Mouse (Mus musculus) midbrain, embryonic 10.5 days (tissue): ENCODE results near the gene Tmem45a. TPM values are rescaled to one million over a fixed set of nuclear protein-coding genes. Genes with fewer than 3 reads are reported as not detected.

Experiments used
- DNase-seq: peaks from one replicate; pipeline ENCODE4 v3.0.0-alpha.2; 2017; ENCODE audit warnings: low spot score
- H3K27ac ChIP-seq: fragments of 300-500 bp; sonication (generic); replicated peaks from 2 replicates; pipeline ENCODE4 v1.5.1; 2016; ENCODE audit warnings: mild to moderate bottlenecking
- H3K27me3 ChIP-seq: fragments of 300-500 bp; sonication (generic); 2 replicates; pipeline ENCODE4 v1.6.1; 2016; ENCODE audit warnings: low read depth, mild to moderate bottlenecking; ENCODE audit not compliant: poor library complexity, severe bottlenecking
- H3K36me3 ChIP-seq: fragments of 300-500 bp; sonication (generic); 2 replicates; pipeline ENCODE4 v1.6.1; 2016; ENCODE audit warnings: mild to moderate bottlenecking, moderate library complexity
- H3K4me1 ChIP-seq: fragments of 300-500 bp; sonication (generic); 2 replicates; pipeline ENCODE4 v1.6.1; 2016
- H3K4me3 ChIP-seq: fragments of 300-500 bp; sonication (generic); 2 replicates; pipeline ENCODE4 v1.5.1; 2016; ENCODE audit warnings: mild to moderate bottlenecking, moderate library complexity
- H3K9me3 ChIP-seq: fragments of 300-500 bp; sonication (generic); replicated peaks from 2 replicates; pipeline ENCODE4 v1.6.1; 2016; ENCODE audit warnings: mild to moderate bottlenecking
- whole genome bisulfite sequencing: fragments of 180-500 bp; shearing (Covaris S2); methylation state at CpG from one replicate; pipeline ENCODE4 v1.1.7; 2016; 5-methylcytosine and 5-hydroxymethylcytosine counted together
- polyA plus RNA-seq: library from polyadenylated mRNA; unstranded; fragments of >200 nt; fragmentation: Nextera tagmentation; extraction: Ambion mirVana; gene quantifications from 2 replicates; pipeline ENCODE4 v1.2.1, GENCODE M21; 2016

Gene Tmem45a
- polyA plus RNA-seq, 1 experiment from 2014 or later = 6.9 TPM

GRCm38 (mm10) chr16:56785943-56786342, 100.0 kb downstream of the Tmem45a start:
- WGBS = 86% methylated on average over 2 of the region's 2 CpGs
- Histone ChIP-seq H3K4me3 (no peak overlapping the region), H3K27me3 (no peaks in the 10 kb centered on the region), H3K36me3 (no peaks in the 10 kb centered on the region), H3K9me3 (no peaks in the 10 kb centered on the region), H3K27ac (no peak overlapping the region), H3K4me1 (no peaks in the 10 kb centered on the region)
- no peak for DNase-seq

- no peaks in the 10 kb centered on the region for H3K9me3 ChIP-seq
- no peak overlapping the region for H3K27ac ChIP-seq
- H3K27me3 ChIP-seq = no peaks in the 10 kb centered on the region
- no peaks in the 10 kb centered on the region for H3K4me1 ChIP-seq
- H3K4me3 ChIP-seq = no peak overlapping the region
- WGBS = 50% methylated on average over 10 of the region's 10 CpGs
- no peaks in the 10 kb centered on the region for H3K36me3 ChIP-seq
- DNase-seq = no peak
Measured at GRCm38 (mm10) chr16:56771163-56772105, 114.5 kb downstream of the Tmem45a start.

Other genes starting within 250 kb of the Tmem45a start
- gene Tfg, start 168.7 kb downstream of the Tmem45a start, polyA plus RNA-seq = 202 and 203 TPM in 2 replicates
- not detected in 2 replicates for gene Adgrg7, start 90.3 kb downstream of the Tmem45a start, polyA plus RNA-seq
- not detected in 2 replicates for gene Lnp1, start 41.9 kb upstream of the Tmem45a start, polyA plus RNA-seq
- gene Tmem45a2, start 185.2 kb upstream of the Tmem45a start, polyA plus RNA-seq = not detected in 2 replicates
- gene Tomm70a, start 235.5 kb upstream of the Tmem45a start, polyA plus RNA-seq = 47.8 and 51.0 TPM in 2 replicates